Mouse (Mus musculus) G1E (cell line): ENCODE measurements around the gene Osbpl11.

Experiments used
- CTCF ChIP-seq: IDR thresholded peaks from 2 replicates; pipeline ENCODE4 v1.5.1; 2012; ENCODE audit warnings: low read depth, low read length, inconsistent platforms, mixed read lengths
- GATA1 ChIP-seq: IDR thresholded peaks from 2 replicates; pipeline ENCODE4 v1.6.1; 2012; ENCODE audit warnings: borderline replicate concordance, low read length, inconsistent platforms, mixed read lengths
- POLR2AphosphoS5 ChIP-seq: IDR thresholded peaks from 2 replicates; pipeline ENCODE4 v1.6.1; 2012; ENCODE audit warnings: low read depth, low read length, inconsistent platforms; ENCODE audit not compliant: insufficient replicate concordance

GRCm38 (mm10) chr16:33246526-33246925 lies 61.7 kb downstream of the Osbpl11 start:
- no peak for TF ChIP-seq CTCF
- no peak for TF ChIP-seq POLR2AphosphoS5
- no peak for TF ChIP-seq GATA1
